Mouse (Mus musculus) heart, embryonic 12.5 days (tissue): ENCODE data around the gene Saysd1. TPM values are rescaled to one million over a fixed set of nuclear protein-coding genes. Genes with fewer than 3 reads are reported as not detected.

Source experiments
- ATAC-seq: fragments of 200-750 bp; cut with Nextera tagmentation; 2 replicates; pipeline ENCODE4 v1.8.0; 2017; ENCODE audit warnings: moderate TSS enrichment, moderate library complexity; ENCODE audit not compliant: insufficient number of reproducible peaks, low FRiP score
- H3K27ac ChIP-seq: fragments of 300-500 bp; sonication (generic); 2 replicates; pipeline ENCODE4 v1.5.1; 2016; ENCODE audit warnings: mild to moderate bottlenecking, moderate library complexity; ENCODE audit not compliant: poor library complexity, severe bottlenecking
- H3K27me3 ChIP-seq: fragments of 300-500 bp; sonication (generic); replicated peaks from 2 replicates; pipeline ENCODE4 v1.6.1; 2016; ENCODE audit warnings: mild to moderate bottlenecking, moderate library complexity
- H3K36me3 ChIP-seq: fragments of 300-500 bp; sonication (generic); 2 replicates; pipeline ENCODE4 v1.6.1; 2016; ENCODE audit warnings: mild to moderate bottlenecking, moderate library complexity
- H3K4me1 ChIP-seq: fragments of 300-500 bp; sonication (generic); replicated peaks from 2 replicates; pipeline ENCODE4 v1.6.1; 2016; ENCODE audit warnings: mild to moderate bottlenecking
- H3K4me2 ChIP-seq: fragments of 300-500 bp; sonication (generic); 2 replicates; pipeline ENCODE4 v1.6.1; 2016; ENCODE audit warnings: mild to moderate bottlenecking, moderate library complexity
- H3K4me3 ChIP-seq: fragments of 300-500 bp; sonication (generic); 2 replicates; pipeline ENCODE4 v1.5.1; 2016; ENCODE audit warnings: mild to moderate bottlenecking
- H3K9ac ChIP-seq: fragments of 300-500 bp; sonication (generic); 2 replicates; pipeline ENCODE4 v1.6.1; 2016; ENCODE audit warnings: mild to moderate bottlenecking, moderate library complexity
- H3K9me3 ChIP-seq: fragments of 300-500 bp; sonication (generic); replicated peaks from 2 replicates; pipeline ENCODE4 v1.6.1; 2016; ENCODE audit warnings: mild to moderate bottlenecking, moderate library complexity
- WGBS: fragments of 180-500 bp; shearing (Covaris S2); methylation state at CpG from one replicate; pipeline ENCODE4 v1.1.7; 2016; 5-methylcytosine and 5-hydroxymethylcytosine counted together
- polyA plus RNA-seq: library from polyadenylated mRNA; unstranded; fragments of >200 nt; fragmentation: Nextera tagmentation; extraction: Ambion mirVana; gene quantifications from 2 replicates; pipeline ENCODE4 v1.2.1, GENCODE M21; 2016

The Saysd1 gene
- polyA plus RNA-seq, 1 experiment from 2014 or later: 7.9 TPM

- H3K4me1 ChIP-seq: peaks cover 36% of the 10 kb centered on the region
- H3K9me3 ChIP-seq: no peaks in the 10 kb centered on the region
- no peaks in the 10 kb centered on the region for H3K27me3 ChIP-seq
- WGBS: 70% methylated on average over 6 of the region's 6 CpGs
- no peak overlapping the region for H3K9ac ChIP-seq
- H3K4me2 ChIP-seq: no peak overlapping the region
- no peaks in the 10 kb centered on the region for H3K36me3 ChIP-seq
- no peak overlapping the region for H3K4me3 ChIP-seq
- H3K27ac ChIP-seq: no peak overlapping the region
- ATAC-seq: no peak
These were observed 24.4 kb upstream of the Saysd1 start for GRCm38 (mm10) chr14:20162686-20163085.

DNA sequence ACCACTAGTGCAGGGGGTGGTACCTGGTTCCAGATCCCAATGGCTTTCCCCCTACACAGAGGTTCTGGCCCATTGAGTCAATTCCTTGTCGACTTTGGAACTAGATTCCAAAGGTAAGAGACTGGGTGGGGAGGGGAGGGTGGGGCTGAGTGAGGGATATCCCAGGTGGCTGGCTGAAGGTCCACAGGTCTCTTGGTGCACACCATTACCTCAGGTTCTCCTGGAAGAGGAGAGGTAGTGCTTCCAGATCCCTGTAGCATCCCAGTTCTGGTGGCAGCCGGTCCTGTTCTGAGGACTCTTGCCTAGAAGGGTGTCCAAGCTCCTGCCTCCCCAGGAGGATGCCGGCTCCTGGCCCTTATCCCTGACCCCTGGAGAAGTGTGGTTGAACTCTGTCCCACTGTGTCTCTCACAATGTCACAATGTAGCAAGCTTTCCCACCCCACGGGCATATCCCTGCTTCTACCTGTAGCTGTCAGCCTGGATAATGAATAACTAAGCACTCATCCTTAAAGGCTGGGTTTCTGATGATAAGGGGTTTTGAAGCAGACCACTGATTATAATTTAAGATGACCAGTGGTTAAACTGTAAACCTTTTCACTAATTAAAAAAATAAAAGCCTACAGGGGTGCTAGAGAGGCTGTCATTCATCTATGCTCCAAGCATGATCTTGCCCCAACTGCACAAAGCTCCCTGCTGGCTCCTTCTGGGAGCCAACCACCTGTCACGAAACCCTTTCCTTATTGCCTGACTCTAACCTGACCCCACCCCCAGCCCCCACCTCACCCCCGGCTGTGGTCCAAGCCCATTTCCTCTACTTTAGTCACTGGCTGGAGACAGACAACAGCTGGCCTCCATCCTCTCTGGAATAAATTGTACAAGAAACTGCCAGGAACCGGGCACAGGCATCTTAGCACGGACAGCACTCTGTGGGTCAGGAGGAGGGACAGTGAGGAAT is 20.7 kb upstream of the Saysd1 start:
- no peak overlapping the region for H3K27ac ChIP-seq
- H3K4me3 ChIP-seq: no peak overlapping the region
- no peak overlapping the region for H3K9ac ChIP-seq
- H3K27me3 ChIP-seq: no peaks in the 10 kb centered on the region; the same call in 1 of the 2 replicates
- 61% methylated on average over 8 of the region's 8 CpGs for WGBS
- H3K4me2 ChIP-seq: no peak overlapping the region
- 0 out of 2 replicates have a peak, but pooled peaks have one; percentile 24 for ATAC-seq
- no peaks in the 10 kb centered on the region for H3K36me3 ChIP-seq
- no peaks in the 10 kb centered on the region for H3K9me3 ChIP-seq
- peaks cover 27% of the 10 kb centered on the region; the same call in 1 of the 2 replicates for H3K4me1 ChIP-seq

DNA sequence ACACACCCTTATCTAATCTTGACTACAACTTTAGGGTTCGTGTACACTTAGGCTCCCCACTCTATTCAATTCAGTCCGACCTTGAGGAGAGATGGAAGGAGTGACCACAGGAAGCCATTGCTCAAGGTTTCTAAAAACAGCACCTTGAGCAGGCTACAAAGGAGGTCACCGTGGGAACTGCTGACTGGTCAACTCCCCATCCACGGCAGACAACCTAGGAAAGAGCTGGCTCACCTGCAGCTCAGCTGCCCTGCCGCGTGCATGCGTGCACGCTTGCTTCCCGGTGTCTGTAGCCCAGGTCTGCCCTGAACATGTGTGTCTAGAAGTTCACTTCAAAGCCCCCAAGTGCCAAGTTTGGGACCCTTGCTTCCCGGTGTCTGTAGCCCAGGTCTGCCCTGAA is 19.3 kb upstream of the Saysd1 start:
- 68% methylated on average over 10 of the region's 10 CpGs for WGBS
- no peak overlapping the region for H3K4me3 ChIP-seq
- H3K4me2 ChIP-seq: no peak overlapping the region
- no peaks in the 10 kb centered on the region for H3K9me3 ChIP-seq
- no peak overlapping the region for H3K27ac ChIP-seq
- H3K27me3 ChIP-seq: no peaks in the 10 kb centered on the region; the same call in 1 of the 2 replicates
- no peaks in the 10 kb centered on the region for H3K36me3 ChIP-seq
- ATAC-seq: no peak
- no peak overlapping the region for H3K9ac ChIP-seq
- peaks cover 22% of the 10 kb centered on the region; the same call in 1 of the 2 replicates for H3K4me1 ChIP-seq

GRCm38 (mm10) chr14:20155718-20156117 is 17.4 kb upstream of the Saysd1 start:
- H3K9ac ChIP-seq: no peak overlapping the region
- no peaks in the 10 kb centered on the region; the same call in 1 of the 2 replicates for H3K27me3 ChIP-seq
- H3K4me2 ChIP-seq: no peak overlapping the region
- no peak for ATAC-seq
- H3K4me3 ChIP-seq: no peak overlapping the region
- peaks cover 18% of the 10 kb centered on the region; the same call in 1 of the 2 replicates for H3K4me1 ChIP-seq
- no peak overlapping the region for H3K27ac ChIP-seq
- H3K36me3 ChIP-seq: no peaks in the 10 kb centered on the region
- H3K9me3 ChIP-seq: no peaks in the 10 kb centered on the region
- WGBS: 56% methylated on average over 10 of the region's 10 CpGs

- WGBS: 82% methylated on average over 4 of the region's 4 CpGs
These were observed 16.6 kb upstream of the Saysd1 start for GRCm38 (mm10) chr14:20154937-20155336.

DNA sequence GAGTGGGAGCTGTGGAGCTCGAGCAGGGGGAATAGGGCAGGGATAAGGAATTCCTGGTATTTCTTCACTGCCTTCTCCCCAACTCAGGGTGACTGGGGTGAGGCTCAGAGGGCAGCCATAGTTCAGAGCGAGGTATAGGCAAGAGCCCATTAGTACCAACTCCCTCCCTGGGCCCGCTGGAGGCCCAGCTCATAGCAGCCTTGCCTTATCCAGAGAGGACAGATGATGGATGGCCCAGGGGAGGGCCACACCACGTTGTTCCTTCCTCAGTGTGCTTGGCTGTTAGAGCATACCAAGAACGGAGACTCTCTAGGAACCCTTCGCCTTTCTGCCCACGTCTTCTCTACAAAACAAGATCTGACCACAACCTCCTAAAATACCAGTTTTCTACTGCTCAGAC is 15.9 kb upstream of the Saysd1 start:
- ATAC-seq: no peak

More at GRCm38 (mm10) chr14:20154937-20155336, 16.6 kb upstream of the Saysd1 start:
- Histone ChIP-seq H3K36me3 (no peaks in the 10 kb centered on the region), H3K9me3 (no peaks in the 10 kb centered on the region), H3K4me1 (peaks cover 17% of the 10 kb centered on the region; the same call in 1 of the 2 replicates), H3K4me2 (no peak overlapping the region), H3K27ac (no peak overlapping the region), H3K9ac (no peak overlapping the region), H3K27me3 (no peaks in the 10 kb centered on the region; the same call in 1 of the 2 replicates), H3K4me3 (no peak overlapping the region)
- no peak for ATAC-seq

DNA sequence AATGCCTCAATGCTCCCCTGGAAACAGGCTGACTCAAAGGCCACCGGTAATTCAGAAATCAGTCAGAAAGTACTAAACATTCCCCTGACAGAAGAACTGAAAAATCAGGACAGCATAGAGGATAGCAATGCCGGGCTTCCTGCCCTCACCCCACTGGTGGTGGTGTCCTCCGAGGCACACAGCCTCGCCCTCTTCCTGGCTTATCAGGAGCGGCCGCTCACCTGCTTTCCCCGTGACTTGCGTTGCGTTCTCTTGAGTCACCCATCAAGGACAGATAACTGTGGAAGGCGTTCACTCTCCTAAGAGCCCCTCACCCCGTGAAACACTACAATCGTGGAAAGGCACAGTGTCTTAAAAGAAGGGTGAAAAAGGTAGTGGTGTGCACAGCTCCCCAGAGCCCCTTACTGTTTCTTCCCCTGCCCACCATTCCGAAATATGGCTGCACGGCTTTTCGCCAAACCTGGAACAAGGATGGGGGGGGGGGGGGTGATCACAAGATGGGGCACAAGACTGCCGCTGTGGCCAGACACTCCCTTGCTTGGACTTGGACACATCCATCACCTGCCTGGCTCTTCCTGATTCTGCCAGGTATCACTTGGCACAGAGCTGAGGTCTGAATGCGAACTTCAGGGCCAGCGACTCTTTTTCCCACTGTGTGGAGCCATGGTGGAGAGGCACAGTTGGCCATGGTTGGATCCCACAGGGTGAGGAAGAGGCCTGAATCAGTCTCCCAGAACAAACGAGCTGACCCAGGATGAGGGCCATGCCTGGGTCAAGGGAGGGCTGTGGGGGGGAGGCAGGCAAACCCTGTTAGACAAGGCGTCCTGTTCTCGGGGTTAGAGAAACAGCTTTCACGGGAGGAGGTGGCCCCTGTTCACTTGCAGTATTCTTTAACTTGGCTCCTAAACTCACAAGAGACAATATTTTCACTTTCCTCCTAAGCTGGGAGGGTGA is 11.1 kb upstream of the Saysd1 start:
- no peak overlapping the region for H3K27ac ChIP-seq
- peaks cover 7% of the 10 kb centered on the region for H3K4me1 ChIP-seq
- H3K9me3 ChIP-seq: no peaks in the 10 kb centered on the region
- no peak for ATAC-seq
- H3K9ac ChIP-seq: no peak overlapping the region
- no peaks in the 10 kb centered on the region for H3K27me3 ChIP-seq
- no peaks in the 10 kb centered on the region for H3K36me3 ChIP-seq
- WGBS: 82% methylated on average over 22 of the region's 22 CpGs
- no peak overlapping the region for H3K4me3 ChIP-seq
- H3K4me2 ChIP-seq: no peak overlapping the region

More for the DNA sequence above, 15.9 kb upstream of the Saysd1 start:
- Histone ChIP-seq H3K9ac (no peak overlapping the region), H3K4me2 (no peak overlapping the region), H3K4me1 (peaks cover 10% of the 10 kb centered on the region), H3K36me3 (no peaks in the 10 kb centered on the region), H3K9me3 (no peaks in the 10 kb centered on the region), H3K4me3 (no peak overlapping the region), H3K27me3 (no peaks in the 10 kb centered on the region; the same call in 1 of the 2 replicates), H3K27ac (no peak overlapping the region)
- 51% methylated on average over 7 of the region's 7 CpGs for WGBS

DNA sequence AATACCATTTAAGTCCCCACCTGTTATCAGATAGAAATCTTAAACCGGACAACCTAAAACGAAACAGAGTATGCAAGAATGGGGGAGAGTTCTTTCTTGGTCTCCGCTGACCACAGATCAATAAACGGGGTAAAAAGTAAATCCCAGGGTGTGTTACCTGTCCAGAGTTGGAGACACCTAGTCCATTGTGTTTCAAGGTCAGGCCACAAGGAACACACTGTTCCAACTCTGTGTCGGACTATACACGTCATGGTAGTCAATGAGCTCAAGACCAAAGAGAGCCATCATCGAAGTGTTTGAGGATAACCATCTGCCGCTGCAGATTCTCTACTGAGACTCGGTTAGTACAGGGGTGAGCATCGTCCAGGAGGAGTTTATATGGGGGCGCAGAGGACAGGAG is 10.2 kb upstream of the Saysd1 start:
- no peaks in the 10 kb centered on the region for H3K9me3 ChIP-seq
- no peak for ATAC-seq
- WGBS: 88% methylated on average over 11 of the region's 11 CpGs

DNA sequence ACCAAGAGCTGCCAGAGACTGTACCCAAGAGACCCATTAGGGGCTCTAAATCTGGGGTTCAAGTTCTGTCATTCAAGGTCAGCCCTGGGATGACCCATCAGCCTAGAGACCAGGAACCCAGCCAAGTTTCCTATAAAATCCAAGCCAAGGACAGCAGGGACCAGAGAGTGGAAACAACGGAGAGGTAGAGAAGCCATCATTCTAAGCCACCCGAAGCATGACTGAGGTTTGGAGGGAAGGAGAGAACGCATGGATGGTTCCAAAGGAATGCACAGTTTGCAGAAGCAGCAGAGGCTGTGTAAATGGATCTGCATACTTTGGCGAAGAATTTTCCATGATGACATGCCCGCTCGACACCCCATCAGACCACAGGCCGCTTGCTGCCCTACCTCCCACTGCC is 9.5 kb upstream of the Saysd1 start:
- no peak overlapping the region for H3K27ac ChIP-seq
- no peak overlapping the region for H3K9ac ChIP-seq
- H3K9me3 ChIP-seq: no peaks in the 10 kb centered on the region
- no peaks in the 10 kb centered on the region for H3K27me3 ChIP-seq
- no peak overlapping the region for H3K4me2 ChIP-seq
- H3K4me3 ChIP-seq: no peak overlapping the region
- WGBS: 74% methylated on average over 7 of the region's 7 CpGs
- no peaks in the 10 kb centered on the region for H3K36me3 ChIP-seq
- H3K4me1 ChIP-seq: peaks cover 13% of the 10 kb centered on the region
- no peak for ATAC-seq

More for the DNA sequence above, 10.2 kb upstream of the Saysd1 start:
- Histone ChIP-seq H3K9ac (no peak overlapping the region), H3K4me1 (peaks cover 13% of the 10 kb centered on the region), H3K27ac (no peak overlapping the region), H3K4me3 (no peak overlapping the region), H3K27me3 (no peaks in the 10 kb centered on the region), H3K4me2 (no peak overlapping the region), H3K36me3 (no peaks in the 10 kb centered on the region)

DNA sequence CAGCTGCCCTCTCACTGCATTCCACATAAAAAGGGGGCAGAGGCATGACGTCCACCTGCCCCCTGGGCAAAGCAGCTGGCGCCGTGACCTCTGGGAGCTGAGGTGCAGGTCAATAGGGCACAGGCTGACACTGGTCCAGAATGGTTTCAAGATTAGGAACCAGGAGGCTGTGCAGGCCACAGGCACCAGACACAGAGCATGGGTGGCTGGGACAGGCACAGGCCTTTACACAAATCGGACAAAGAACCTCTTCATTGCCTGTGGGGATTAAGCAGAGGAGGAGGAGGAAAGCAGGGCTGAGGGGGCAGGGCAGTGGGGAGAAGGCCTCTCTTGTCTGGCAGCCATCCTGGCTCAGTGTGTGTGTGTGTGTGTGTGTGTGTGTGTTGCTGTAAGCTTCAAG is 5.8 kb upstream of the Saysd1 start:
- no peaks in the 10 kb centered on the region for H3K9me3 ChIP-seq
- peaks cover 17% of the 10 kb centered on the region for H3K36me3 ChIP-seq
- ATAC-seq: no peak
- H3K27me3 ChIP-seq: no peaks in the 10 kb centered on the region
- H3K9ac ChIP-seq: 0 out of 2 replicates have a peak overlapping the region, but pooled peaks have one; percentile 14
- no peak overlapping the region for H3K4me2 ChIP-seq
- no peak overlapping the region for H3K4me3 ChIP-seq
- 74% methylated on average over 4 of the region's 4 CpGs for WGBS
- H3K27ac ChIP-seq: no peak overlapping the region
- H3K4me1 ChIP-seq: peaks cover 13% of the 10 kb centered on the region
